Mouse (Mus musculus): ENCODE results near the gene Meis1. TPM values are rescaled to one million over a fixed set of nuclear protein-coding genes. Genes with fewer than 3 reads are reported as not detected.
A peak's percentile ranks its signal among the peaks of the same experiment; 100 is the strongest.

Meis1 gene
- polyA plus RNA-seq, 1 experiment from 2014 or later = 132 TPM

GRCm38 (mm10) chr11:18931001-18931874, 87.5 kb downstream of the Meis1 start:
- no peak overlapping the region for H3K4me3 ChIP-seq (ENCODE audit: low read depth, low read length)
- ATAC-seq (ENCODE audit: insufficient read depth) (no peak), DNase-seq (no peak)
- H3K9ac ChIP-seq = no peak overlapping the region
- no peak for TF ChIP-seq CTCF (IDR thresholded peaks at IDR 0.05; ENCODE audit: low read depth)
- H3K4me1 ChIP-seq (ENCODE audit: insufficient read depth) = no peaks in the 10 kb centered on the region
- H3K9me3 ChIP-seq (ENCODE audit: low read depth, low read length) = no peaks in the 10 kb centered on the region
- H3K27ac ChIP-seq (ENCODE audit: low read depth) = no peak overlapping the region
- peaks cover 20% of the 10 kb centered on the region for H3K36me3 ChIP-seq (ENCODE audit: insufficient read depth)
- 50% methylated on average over 15 of the region's 15 CpGs for WGBS
- H3K4me2 ChIP-seq = no peak overlapping the region
- no peaks in the 10 kb centered on the region for H3K27me3 ChIP-seq (ENCODE audit: insufficient read depth, low read length)

- Histone ChIP-seq H3K36me3 (ENCODE audit: insufficient read depth) (peaks cover 14% of the 10 kb centered on the region), H3K9ac (no peak overlapping the region), H3K9me3 (ENCODE audit: low read depth, low read length) (no peaks in the 10 kb centered on the region), H3K4me3 (ENCODE audit: low read depth, low read length) (no peak overlapping the region), H3K4me2 (no peak overlapping the region), H3K27me3 (ENCODE audit: insufficient read depth, low read length) (no peaks in the 10 kb centered on the region), H3K4me1 (ENCODE audit: insufficient read depth) (no peaks in the 10 kb centered on the region), H3K27ac (ENCODE audit: low read depth) (no peak overlapping the region)
- ATAC-seq (ENCODE audit: insufficient read depth) (no peak), DNase-seq (no peak)
- WGBS = 78% methylated on average over 17 of the region's 17 CpGs
- no peak for TF ChIP-seq CTCF (IDR thresholded peaks at IDR 0.05; ENCODE audit: low read depth)
Measured at GRCm38 (mm10) chr11:18929779-18930728, 88.7 kb downstream of the Meis1 start.

- Histone ChIP-seq H3K4me2 (no peak overlapping the region), H3K27ac (ENCODE audit: low read depth) (no peak overlapping the region), H3K9ac (no peak overlapping the region), H3K4me1 (ENCODE audit: insufficient read depth) (no peaks in the 10 kb centered on the region), H3K9me3 (ENCODE audit: low read depth, low read length) (no peaks in the 10 kb centered on the region), H3K4me3 (ENCODE audit: low read depth, low read length) (no peak overlapping the region), H3K36me3 (ENCODE audit: insufficient read depth) (peaks cover 12% of the 10 kb centered on the region), H3K27me3 (ENCODE audit: insufficient read depth, low read length) (no peaks in the 10 kb centered on the region)
- WGBS = 2% methylated on average over 1 of the region's 1 CpGs
- ATAC-seq (ENCODE audit: insufficient read depth) = peak; percentile 60; the same call in 1 of the 2 replicates
- no peak for TF ChIP-seq CTCF (IDR thresholded peaks at IDR 0.05; ENCODE audit: low read depth)
- DNase-seq = peak; percentile 74
Measured at GRCm38 (mm10) chr11:18927351-18927750, 91.4 kb downstream of the Meis1 start.

- 42% methylated on average over 2 of the region's 2 CpGs for WGBS
Measured at GRCm38 (mm10) chr11:18926798-18927197, 92.0 kb downstream of the Meis1 start.

GRCm38 (mm10) chr11:18924583-18925334, 94.0 kb downstream of the Meis1 start:
- no peak overlapping the region for H3K9ac ChIP-seq

More at GRCm38 (mm10) chr11:18926798-18927197, 92.0 kb downstream of the Meis1 start:
- ATAC-seq (ENCODE audit: insufficient read depth) (peak; percentile 33; the same call in 1 of the 2 replicates), DNase-seq (no peak)
- H3K9me3 ChIP-seq (ENCODE audit: low read depth, low read length) = no peaks in the 10 kb centered on the region
- no peak overlapping the region for H3K27ac ChIP-seq (ENCODE audit: low read depth)
- TF ChIP-seq CTCF (IDR thresholded peaks at IDR 0.05; ENCODE audit: low read depth) = no peak
- H3K4me2 ChIP-seq = no peak overlapping the region
- no peak overlapping the region for H3K9ac ChIP-seq
- H3K27me3 ChIP-seq (ENCODE audit: insufficient read depth, low read length) = no peaks in the 10 kb centered on the region
- H3K4me1 ChIP-seq (ENCODE audit: insufficient read depth) = no peaks in the 10 kb centered on the region
- no peak overlapping the region for H3K4me3 ChIP-seq (ENCODE audit: low read depth, low read length)
- peaks cover 12% of the 10 kb centered on the region for H3K36me3 ChIP-seq (ENCODE audit: insufficient read depth)

GRCm38 (mm10) chr11:18923274-18923673, 95.5 kb downstream of the Meis1 start:
- H3K4me2 ChIP-seq = no peak overlapping the region
- no peak overlapping the region for H3K4me3 ChIP-seq (ENCODE audit: low read depth, low read length)
- no peak overlapping the region for H3K27ac ChIP-seq (ENCODE audit: low read depth)
- ATAC-seq (ENCODE audit: insufficient read depth) (no peak), DNase-seq (no peak)
- TF ChIP-seq CTCF (IDR thresholded peaks at IDR 0.05; ENCODE audit: low read depth) = no peak
- H3K4me1 ChIP-seq (ENCODE audit: insufficient read depth) = no peaks in the 10 kb centered on the region
- 72% methylated on average over 5 of the region's 5 CpGs for WGBS
- H3K9ac ChIP-seq = no peak overlapping the region
- no peaks in the 10 kb centered on the region for H3K27me3 ChIP-seq (ENCODE audit: insufficient read depth, low read length)
- H3K36me3 ChIP-seq (ENCODE audit: insufficient read depth) = peaks cover 28% of the 10 kb centered on the region
- H3K9me3 ChIP-seq (ENCODE audit: low read depth, low read length) = no peaks in the 10 kb centered on the region

More at GRCm38 (mm10) chr11:18924583-18925334, 94.0 kb downstream of the Meis1 start:
- no peaks in the 10 kb centered on the region for H3K4me1 ChIP-seq (ENCODE audit: insufficient read depth)
- DNase-seq (no peak), ATAC-seq (ENCODE audit: insufficient read depth) (no peak)
- H3K27ac ChIP-seq (ENCODE audit: low read depth) = no peak overlapping the region; the same call in 1 of the 2 replicates
- no peaks in the 10 kb centered on the region for H3K27me3 ChIP-seq (ENCODE audit: insufficient read depth, low read length)
- no peak overlapping the region for H3K4me3 ChIP-seq (ENCODE audit: low read depth, low read length)
- WGBS = 62% methylated on average over 2 of the region's 2 CpGs
- TF ChIP-seq CTCF (IDR thresholded peaks at IDR 0.05; ENCODE audit: low read depth) = no peak
- H3K36me3 ChIP-seq (ENCODE audit: insufficient read depth) = peaks cover 21% of the 10 kb centered on the region
- no peak overlapping the region for H3K4me2 ChIP-seq
- H3K9me3 ChIP-seq (ENCODE audit: low read depth, low read length) = no peaks in the 10 kb centered on the region
